Mouse (Mus musculus): ENCODE measurements at regions not wholly inside any gene's neighbourhood (a gene's known extent, or its start where the extent isn't known, plus 50 kb on each side); places are given as distances from the start of the nearest gene placed in this dataset.
"Not testable (repeated sequence)": the region's sequence is repeated elsewhere in the genome, so short reads cannot be mapped to it uniquely, and the experiment has no call there.

DNA sequence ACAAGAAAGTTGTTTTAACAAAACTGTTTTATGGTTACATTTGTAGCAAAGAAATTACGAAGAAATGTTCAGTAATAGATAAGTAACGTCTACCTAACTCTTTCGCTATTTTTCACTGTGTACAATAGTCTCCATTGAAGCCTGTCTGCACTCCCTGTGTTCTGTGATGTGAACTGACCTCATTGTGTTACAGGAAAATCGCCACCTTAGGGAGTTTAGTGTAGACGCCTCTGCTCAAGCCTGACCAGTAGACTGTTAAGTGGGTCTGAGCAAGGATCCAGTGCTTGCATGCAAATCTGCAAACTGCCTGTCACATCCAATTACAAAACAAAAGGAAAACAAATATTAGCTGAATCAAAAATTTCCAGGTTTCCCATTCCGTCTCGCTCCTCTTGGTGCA lies 85.8 kb upstream of the Speer2 start:
- Histone ChIP-seq H3K4me2 (ENCODE audit: insufficient read depth, low read depth, poor library complexity, severe bottlenecking) (no peak overlapping the region), H3K4me1 (ENCODE audit: control insufficient read depth in 1 of 2, insufficient read depth in 2 of 2) (peaks cover 0 to 2% of the 10 kb centered on the region in 2 experiments; a peak in 1 of 4 replicates), H3K79me2 (replicated peaks; ENCODE audit: control insufficient read depth, extremely low read depth, insufficient read depth, poor library complexity, severe bottlenecking) (no peaks in the 10 kb centered on the region), H3K27me3 (replicated peaks) (no peaks in the 10 kb centered on the region), H3K9ac (ENCODE audit: insufficient read depth, low read depth) (no peak overlapping the region), H3K9me3 (replicated peaks; ENCODE audit: low read length) (peaks cover 54% of the 10 kb centered on the region), H3K36me3 (replicated peaks in 1 of 2; ENCODE audit: control insufficient read depth in 1 of 2, insufficient read depth in 1 of 2, low read length in 1 of 2) (no peaks in the 10 kb centered on the region), H3K4me3 (replicated peaks in 1 of 3; ENCODE audit: low read depth in 2 of 3, low read length in 2 of 3, poor library complexity in 1 of 3) (no peak overlapping the region), H3K27ac (ENCODE audit: insufficient read depth, low read depth) (no peak overlapping the region)
- dilution Hi-C loops (cut with MboI; ENCODE audit: extremely low pct_ligation_motif_present, extremely low pct_unique_long_range_greater_than_20kb, low sequenced_read_pairs) (no loop called here), in situ Hi-C loops (cut with MboI; ENCODE audit: low pct_ligation_motif_present, low pct_unique_long_range_greater_than_20kb, low sequenced_read_pairs) (loop anchor here (25.0 kb wide), 1 partner anchor 88 kb away; no protein-coding TSS in a partner anchor)
- DNase-seq (ENCODE audit: extremely low read depth), result no peak
- TF ChIP-seq HCFC1 (IDR thresholded peaks at IDR 0.05; ENCODE audit: low read depth, low read length), result no peak
- TF ChIP-seq ETS1 (conservative IDR thresholded peaks at IDR 0.05; ENCODE audit: low read depth, low read length), result no peak
- no peak for TF ChIP-seq SMC3 (IDR thresholded peaks at IDR 0.05; ENCODE audit: low read depth, low read length)
- no peak for TF ChIP-seq ZMIZ1 (IDR thresholded peaks at IDR 0.05; ENCODE audit: low read depth, low read length)
- TF ChIP-seq MAFK (IDR thresholded peaks at IDR 0.05; ENCODE audit: insufficient replicate concordance, low read length), result no peak
- TF ChIP-seq POLR2A (IDR thresholded peaks at IDR 0.05; ENCODE audit: low read depth, low read length), result no peak
- no peak for TF ChIP-seq GABPA (IDR thresholded peaks at IDR 0.05; ENCODE audit: insufficient replicate concordance, low read depth, low read length)
- TF ChIP-seq ELF1 (IDR thresholded peaks at IDR 0.05; ENCODE audit: low read depth, low read length), result no peak

DNA sequence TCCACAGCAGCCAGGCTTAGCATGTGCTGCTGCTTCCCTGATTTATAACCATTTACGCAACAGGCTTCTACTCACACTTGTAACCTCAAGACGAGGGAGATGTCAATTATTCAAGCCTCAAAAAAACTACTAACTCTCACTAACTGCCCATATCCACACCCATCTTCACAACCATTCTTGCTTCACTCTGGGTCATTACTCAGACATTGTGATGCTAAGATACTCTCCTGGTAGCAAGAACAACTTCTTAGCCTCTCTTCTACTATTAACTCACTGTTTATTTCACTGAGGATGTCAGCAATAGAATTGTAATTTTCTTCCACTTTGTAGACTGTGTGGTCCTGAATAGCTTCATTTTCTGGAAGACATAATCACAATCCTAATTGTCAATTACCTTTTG lies 88.0 kb upstream of the Speer2 start:
- H3K27me3 ChIP-seq (replicated peaks), result no peaks in the 10 kb centered on the region
- DNase-seq (ENCODE audit: extremely low read depth), result no peak
- in situ Hi-C loops (cut with MboI; ENCODE audit: low pct_ligation_motif_present, low pct_unique_long_range_greater_than_20kb, low sequenced_read_pairs), result no loop called here

DNA sequence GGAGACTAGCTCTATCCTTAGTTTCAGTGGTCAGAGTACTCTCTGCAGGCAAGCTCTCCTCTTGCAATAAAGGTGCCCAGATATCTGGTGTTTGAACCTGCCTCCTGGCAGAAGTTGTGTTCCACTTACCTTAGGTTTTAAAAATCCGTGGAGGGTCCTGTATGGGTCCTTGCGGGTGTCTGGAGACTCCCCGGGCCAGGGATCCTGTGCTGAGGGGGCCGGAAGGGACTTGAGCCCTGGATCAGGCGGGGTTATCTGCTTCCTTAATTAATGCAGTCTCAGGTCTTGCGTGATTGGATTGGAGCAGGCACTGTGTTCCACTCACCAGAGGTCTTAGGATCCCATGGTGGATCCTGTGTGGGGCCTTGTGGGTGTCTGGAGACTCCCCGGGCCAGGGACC lies 103.0 kb upstream of the Speer2 start:
- H3K27me3 ChIP-seq (replicated peaks); H3K4me2 ChIP-seq (ENCODE audit: insufficient read depth, low read depth, poor library complexity, severe bottlenecking); H3K79me2 ChIP-seq (replicated peaks; ENCODE audit: control insufficient read depth, extremely low read depth, insufficient read depth, poor library complexity, severe bottlenecking); H3K9ac ChIP-seq (ENCODE audit: insufficient read depth, low read depth); in situ Hi-C loops (cut with MboI; ENCODE audit: low pct_ligation_motif_present, low pct_unique_long_range_greater_than_20kb, low sequenced_read_pairs); H3K4me1 ChIP-seq (ENCODE audit: control insufficient read depth in 1 of 2, insufficient read depth in 2 of 2); H3K36me3 ChIP-seq (replicated peaks in 1 of 2; ENCODE audit: control insufficient read depth in 1 of 2, insufficient read depth in 1 of 2, low read length in 1 of 2); DNase-seq (ENCODE audit: extremely low read depth); H3K4me3 ChIP-seq (replicated peaks in 1 of 3; ENCODE audit: low read depth in 2 of 3, low read length in 2 of 3, poor library complexity in 1 of 3); H3K27ac ChIP-seq (ENCODE audit: insufficient read depth, low read depth); dilution Hi-C loops (cut with MboI; ENCODE audit: extremely low pct_ligation_motif_present, extremely low pct_unique_long_range_greater_than_20kb, low sequenced_read_pairs): not testable (repeated sequence)
- peaks cover 18% of the 10 kb centered on the region for H3K9me3 ChIP-seq (replicated peaks; ENCODE audit: low read length)

More for the DNA sequence above, 88.0 kb upstream of the Speer2 start:
- no peak for TF ChIP-seq EP300 (IDR thresholded peaks at IDR 0.05; ENCODE audit: low read length)
- no peak for TF ChIP-seq JUN (IDR thresholded peaks at IDR 0.05; ENCODE audit: insufficient read depth, low read depth, low read length)
- no peak for TF ChIP-seq CHD1 (IDR thresholded peaks at IDR 0.05; ENCODE audit: low read depth, low read length)
- no peak for TF ChIP-seq MAFK (IDR thresholded peaks at IDR 0.05; ENCODE audit: insufficient replicate concordance, low read length)
- no peak for TF ChIP-seq ZKSCAN1 (IDR thresholded peaks at IDR 0.05; ENCODE audit: borderline replicate concordance, low read depth, low read length)
- no peak for TF ChIP-seq MAZ (IDR thresholded peaks at IDR 0.05; ENCODE audit: low read depth, low read length)
- TF ChIP-seq ZNF384 (IDR thresholded peaks at IDR 0.05; ENCODE audit: low read depth, low read length), result no peak
- no peak for TF ChIP-seq MEF2A (IDR thresholded peaks at IDR 0.05; ENCODE audit: borderline replicate concordance, low read depth, low read length)
- no peak for TF ChIP-seq NRF1 (IDR thresholded peaks at IDR 0.05; ENCODE audit: low read depth, low read length)
- no peak for TF ChIP-seq IRF4 (IDR thresholded peaks at IDR 0.05; ENCODE audit: low read depth, low read length)
- TF ChIP-seq BHLHE40 (IDR thresholded peaks at IDR 0.05; ENCODE audit: low read depth, low read length), result no peak
- TF ChIP-seq ELF1 (IDR thresholded peaks at IDR 0.05; ENCODE audit: low read depth, low read length), result no peak
- no peak for TF ChIP-seq TCF12 (IDR thresholded peaks at IDR 0.05; ENCODE audit: low read depth, low read length)
- TF ChIP-seq ZC3H11A (IDR thresholded peaks at IDR 0.05; ENCODE audit: low read depth, low read length), result no peak
- TF ChIP-seq ETS1 (conservative IDR thresholded peaks at IDR 0.05; ENCODE audit: low read depth, low read length), result no peak
- no peak for TF ChIP-seq MYC (IDR thresholded peaks at IDR 0.05; ENCODE audit: low read depth, low read length)
- TF ChIP-seq POLR2AphosphoS2 (IDR thresholded peaks at IDR 0.05; ENCODE audit: low read depth, low read length), result no peak
- no peak for TF ChIP-seq TBP (conservative IDR thresholded peaks at IDR 0.05; ENCODE audit: low read depth, low read length)
- no peak for TF ChIP-seq SMC3 (IDR thresholded peaks at IDR 0.05; ENCODE audit: low read depth, low read length)
- no peak for TF ChIP-seq RAD21 (IDR thresholded peaks at IDR 0.05; ENCODE audit: low read depth, low read length)
- Histone ChIP-seq H3K4me1 (ENCODE audit: control insufficient read depth in 1 of 2, insufficient read depth in 2 of 2) (peaks cover 0 to 2% of the 10 kb centered on the region in 2 experiments; a peak in 1 of 4 replicates), H3K79me2 (replicated peaks; ENCODE audit: control insufficient read depth, extremely low read depth, insufficient read depth, poor library complexity, severe bottlenecking) (no peaks in the 10 kb centered on the region), H3K9me3 (replicated peaks; ENCODE audit: low read length) (peaks cover 57% of the 10 kb centered on the region), H3K27ac (ENCODE audit: insufficient read depth, low read depth) (no peak overlapping the region), H3K9ac (ENCODE audit: insufficient read depth, low read depth) (no peak overlapping the region), H3K36me3 (replicated peaks in 1 of 2; ENCODE audit: control insufficient read depth in 1 of 2, insufficient read depth in 1 of 2, low read length in 1 of 2) (no peaks in the 10 kb centered on the region), H3K4me3 (replicated peaks in 1 of 3; ENCODE audit: low read depth in 2 of 3, low read length in 2 of 3, poor library complexity in 1 of 3) (no peak overlapping the region), H3K4me2 (ENCODE audit: insufficient read depth, low read depth, poor library complexity, severe bottlenecking) (no peak overlapping the region)
- dilution Hi-C loops (cut with MboI; ENCODE audit: extremely low pct_ligation_motif_present, extremely low pct_unique_long_range_greater_than_20kb, low sequenced_read_pairs), result no loop called here

All from CH12.LX (cell line).